Mouse (Mus musculus) c-Kit-positive CD71-positive TER-119-negative erythroid progenitor cells, embryonic 14.5 days (primary cell): ENCODE measurements around the gene Gm9507.
"Not testable (repeated sequence)": the region's sequence is repeated elsewhere in the genome, so short reads cannot be mapped to it uniquely, and the experiment has no call there.

Experiments used
- DNase-seq: peaks from one replicate; pipeline ENCODE4 v3.0.0-alpha.2; 2013; ENCODE audit warnings: low read depth

The Gm9507 gene

DNA sequence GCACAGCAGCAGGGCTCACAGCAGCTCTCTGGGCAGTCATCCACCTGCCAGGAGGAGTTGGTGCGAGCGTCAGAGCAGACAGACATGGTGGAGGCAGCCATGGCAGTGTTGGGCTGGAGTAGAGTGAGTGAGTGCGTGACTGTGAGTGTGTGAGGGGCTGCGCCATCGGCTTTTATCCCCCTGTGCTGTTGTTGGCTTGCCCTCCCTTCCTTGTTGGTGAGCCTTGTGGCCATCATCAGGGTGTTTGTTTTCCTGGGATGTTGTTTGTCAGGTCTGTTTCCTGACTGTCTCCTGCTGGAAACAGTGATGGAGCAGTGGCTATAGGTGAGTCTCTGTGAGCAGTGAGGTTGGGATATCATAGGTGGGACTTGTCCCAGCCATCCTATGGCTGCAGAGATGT is at the start of gene Gm9507:
Gene Gm9507 (minus strand): TSS at position 101 of the 400 bp plus-strand sequence.
- DNase-seq = no peak

DNA sequence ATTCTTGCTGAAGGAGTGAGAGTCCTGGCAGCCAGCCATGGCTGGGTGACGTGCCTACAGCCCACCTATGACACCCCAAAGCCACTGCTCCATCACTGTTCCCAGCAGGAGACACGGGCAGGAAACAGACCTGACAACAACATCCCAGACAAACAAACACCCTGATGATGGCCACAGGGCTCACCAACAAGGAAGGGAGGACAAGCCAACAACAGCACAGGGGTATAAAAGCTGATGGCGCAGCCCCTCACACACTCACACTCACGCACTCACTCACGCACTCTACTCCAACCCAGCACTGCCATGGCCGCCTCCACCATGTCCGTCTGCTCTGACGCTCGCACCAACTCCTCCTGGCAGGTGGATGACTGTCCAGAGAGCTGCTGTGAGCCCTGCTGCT is 40.9 kb upstream of the Gm9507 start, which contains the start of gene Gm10318:
Gene Gm10318 (plus strand): TSS at position 301 of the 400 bp plus-strand sequence.
- DNase-seq = no peak

DNA sequence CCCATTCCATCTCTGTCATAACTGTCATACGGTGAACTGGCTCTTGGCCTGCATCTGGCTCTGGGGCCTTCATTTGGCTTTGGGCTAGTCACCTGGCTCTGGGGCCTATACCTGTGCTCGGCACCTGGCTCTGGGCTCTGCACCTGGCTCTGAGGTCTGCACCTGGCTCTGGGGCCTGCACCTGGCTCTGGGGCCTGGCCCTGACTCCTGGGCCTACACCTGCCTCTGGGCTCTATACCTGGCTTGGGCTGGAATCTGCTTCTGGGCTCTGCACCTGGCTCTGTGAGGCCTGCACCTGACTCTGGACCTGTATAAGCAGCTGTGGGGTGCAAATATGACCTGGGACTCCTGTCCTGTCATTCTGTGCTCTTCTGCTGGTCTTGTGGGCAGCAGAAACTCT is 35.9 kb upstream of the Gm9507 start:
- DNase-seq = no peak

DNA sequence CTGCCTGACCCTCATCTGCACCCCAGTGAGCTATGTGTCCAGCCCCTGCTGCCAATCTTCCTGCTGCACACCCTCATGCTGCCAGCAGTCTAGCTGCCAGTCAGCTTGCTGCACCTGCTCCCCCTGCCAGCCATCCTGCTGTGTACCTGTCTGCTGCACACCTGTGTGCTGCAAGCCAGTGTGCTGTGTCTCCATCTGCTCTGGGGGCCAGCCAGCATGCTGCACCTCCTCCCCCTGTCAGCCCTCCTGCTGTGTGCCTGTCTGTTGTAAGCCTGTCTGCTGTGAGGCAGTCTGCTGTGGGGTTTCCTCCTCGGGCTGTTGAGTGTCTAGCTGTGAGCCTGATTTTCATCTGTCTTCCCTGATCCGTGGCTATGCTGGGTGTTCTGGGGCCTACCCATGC is 35.3 kb upstream of the Gm9507 start:
- DNase-seq = no peak

DNA sequence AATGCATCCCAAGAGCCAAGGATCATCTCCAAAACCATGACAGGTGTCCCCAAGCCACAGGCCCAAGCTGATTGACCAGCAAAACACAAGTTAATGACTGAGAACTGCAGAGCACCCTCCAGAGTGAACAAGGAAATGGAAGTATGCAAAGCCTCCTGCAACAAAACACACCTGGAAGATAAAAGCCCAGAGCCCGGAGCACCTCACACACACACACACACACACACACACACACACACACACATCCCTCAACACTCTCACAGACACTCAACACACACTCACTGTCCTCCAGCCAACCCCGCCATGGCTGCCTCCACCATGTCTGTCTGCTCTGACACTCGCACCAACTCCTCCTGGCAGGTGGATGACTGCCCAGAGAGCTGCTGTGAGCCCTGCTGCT is 34.9 kb upstream of the Gm9507 start, which contains the start of gene Gm36176:
Gene Gm36176 (plus strand): TSS at position 301 of the 400 bp plus-strand sequence.
- DNase-seq = no peak

DNA sequence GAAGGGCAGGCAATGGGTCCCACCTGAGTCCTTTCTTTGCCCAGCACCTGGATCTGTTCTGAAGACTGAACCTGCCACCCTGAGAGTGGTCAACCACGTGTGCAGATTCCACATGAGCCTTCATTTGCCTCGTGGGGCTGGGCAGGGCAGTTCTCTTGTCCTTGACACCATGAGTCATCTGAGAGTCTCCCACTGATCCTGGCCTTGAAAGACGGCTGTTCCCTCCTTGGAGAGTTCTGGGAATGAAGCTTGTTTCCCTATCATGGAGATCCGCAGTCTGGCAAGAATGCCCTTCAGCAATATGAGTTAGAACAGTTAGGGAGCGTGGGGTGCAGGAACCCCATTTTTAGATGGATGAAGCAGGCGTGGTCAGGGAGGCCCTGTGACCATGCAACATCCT is 27.4 kb upstream of the Gm9507 start:
- DNase-seq = no peak

DNA sequence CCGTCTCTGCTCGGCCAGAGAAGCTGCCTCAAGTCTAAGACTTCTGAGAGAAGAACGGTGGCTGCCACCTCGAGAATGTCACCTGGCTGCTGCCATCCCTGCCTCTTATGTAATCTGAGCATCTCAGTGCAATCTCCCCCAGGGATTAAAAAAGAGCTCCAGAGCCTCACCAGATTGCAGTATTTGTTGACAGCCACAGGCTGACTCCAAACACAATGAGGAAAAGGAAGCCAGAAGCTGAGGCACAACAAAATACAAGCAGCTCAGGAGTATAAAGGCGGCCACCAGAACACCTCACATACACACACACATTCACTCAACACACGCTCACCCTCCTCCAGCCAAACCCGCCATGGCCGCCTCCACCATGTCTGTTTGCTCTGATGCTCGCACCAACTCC is 24.0 kb upstream of the Gm9507 start, which contains the start of gene Krtap10-10:
Gene Krtap10-10 (plus strand): TSS at position 301 of the 400 bp plus-strand sequence.
- DNase-seq = no peak

DNA sequence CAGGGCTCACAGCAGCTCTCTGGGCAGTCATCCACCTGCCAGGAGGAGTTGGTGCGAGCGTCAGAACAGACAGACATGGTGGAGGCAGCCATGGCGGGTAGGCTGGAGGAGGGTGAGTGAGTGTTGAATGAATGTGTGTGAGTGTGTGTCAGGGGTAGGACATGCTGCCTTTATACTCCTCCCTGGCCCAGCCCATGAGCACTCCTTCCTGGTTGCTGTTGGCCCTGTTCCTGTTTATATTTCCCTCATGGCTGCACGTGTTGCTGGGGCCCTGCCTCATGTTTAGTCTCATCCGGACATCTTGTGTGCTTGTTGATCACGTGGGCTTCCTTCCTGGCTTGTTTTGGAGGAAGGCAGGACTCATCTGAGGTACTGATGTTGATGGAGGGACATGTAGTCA is 15.3 kb upstream of the Gm9507 start, which contains the start of gene Krtap10-4:
Gene Krtap10-4 (minus strand): TSS at position 145 of the 400 bp plus-strand sequence.
- DNase-seq = no peak

DNA sequence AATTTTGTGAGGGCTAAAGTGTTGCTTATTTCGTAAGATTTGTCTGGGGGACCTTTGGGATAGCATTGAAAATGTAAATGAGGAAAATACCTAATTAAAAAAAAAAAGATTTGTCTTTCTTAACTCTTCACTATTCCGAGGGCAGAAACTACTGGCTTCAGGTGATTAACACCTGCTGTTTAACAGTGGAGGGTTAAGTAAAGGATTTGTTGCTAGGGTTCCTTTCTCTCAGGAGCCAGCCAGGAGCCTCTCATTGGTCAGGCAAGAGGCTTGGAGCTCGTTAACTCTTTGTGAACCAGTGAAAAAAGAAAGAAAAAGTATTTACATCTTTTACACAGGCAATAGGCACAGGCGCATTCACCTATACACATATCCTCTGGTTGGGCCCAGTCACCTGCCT is 7.6 kb upstream of the Gm9507 start:
- DNase-seq = no peak

DNA sequence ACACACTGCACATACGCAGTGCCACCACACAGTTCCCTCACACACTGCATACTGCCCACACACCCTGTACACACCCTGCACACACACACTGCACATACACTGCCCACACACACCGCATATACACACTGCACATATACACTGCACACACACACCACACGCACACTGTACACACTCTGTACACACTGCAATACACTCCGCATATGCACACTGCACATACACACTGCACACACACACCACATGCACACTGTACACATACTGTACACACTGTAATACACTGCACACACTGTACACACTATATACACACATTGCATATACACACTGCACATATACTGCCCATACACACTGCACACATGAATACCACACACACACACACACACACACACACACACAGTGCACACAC is 6.9 kb upstream of the Gm9507 start:
- no peak for DNase-seq

DNA sequence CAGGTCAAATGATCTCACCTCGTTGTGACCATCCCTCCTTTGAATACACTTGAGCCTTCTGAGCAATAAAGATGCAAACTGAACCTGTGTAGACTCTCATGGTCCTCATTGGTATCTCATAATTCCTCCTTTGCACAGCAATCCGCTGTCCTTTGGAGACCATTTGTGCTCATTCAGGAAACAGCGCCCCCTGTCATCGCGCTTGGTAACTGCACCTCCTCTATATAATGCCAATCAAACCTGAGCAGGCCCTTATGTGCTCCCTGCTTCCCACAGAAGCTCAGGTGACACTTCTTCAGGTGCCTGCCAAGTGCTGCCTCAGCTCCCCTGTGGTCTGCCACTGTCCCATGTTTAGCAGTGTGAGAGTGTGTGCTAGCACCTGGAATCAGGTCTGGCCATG is 3.9 kb upstream of the Gm9507 start:
- DNase-seq = peak; percentile 7

DNA sequence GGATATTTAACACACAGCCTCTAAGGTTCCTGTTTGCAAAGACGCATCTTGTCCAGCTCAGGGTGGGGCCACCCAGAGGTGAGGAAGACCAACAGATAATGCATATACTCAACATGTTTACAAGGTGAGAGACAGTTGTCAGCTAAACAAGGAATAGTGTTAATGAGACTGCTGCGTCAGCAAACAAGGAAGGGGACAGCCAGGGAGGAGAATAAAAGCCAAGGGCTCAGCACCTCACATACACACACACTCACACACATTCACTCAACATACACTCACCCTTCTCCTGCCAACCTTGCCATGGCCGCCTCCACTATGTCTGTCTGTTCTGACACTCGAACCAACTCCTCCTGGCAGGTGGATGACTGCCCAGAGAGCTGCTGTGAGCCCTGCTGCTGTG is 2.7 kb upstream of the Gm9507 start, which contains the start of gene Gm2696:
Gene Gm2696 (plus strand): TSS at position 301 of the 400 bp plus-strand sequence.
- no peak for DNase-seq

DNA sequence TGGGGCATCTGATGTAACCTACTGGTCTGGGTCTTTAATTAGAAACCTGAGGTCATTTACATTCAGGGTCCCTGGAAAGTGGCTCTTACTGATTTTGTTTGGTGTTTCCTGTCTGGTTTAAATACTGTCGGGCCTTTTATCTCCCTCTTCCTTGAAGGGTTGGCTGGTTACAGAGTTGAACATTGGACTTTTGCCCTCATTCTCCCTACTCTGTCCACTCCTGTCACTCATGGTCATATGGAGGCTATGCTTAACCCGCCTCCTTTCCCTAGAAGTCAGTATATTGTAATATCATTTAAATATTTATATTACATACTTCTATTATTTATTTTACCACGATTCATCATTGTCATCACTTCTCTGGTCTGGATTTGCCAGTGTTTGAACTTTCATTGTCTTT is 7.5 kb downstream of the Gm9507 start:
- DNase-seq = no peak

DNA sequence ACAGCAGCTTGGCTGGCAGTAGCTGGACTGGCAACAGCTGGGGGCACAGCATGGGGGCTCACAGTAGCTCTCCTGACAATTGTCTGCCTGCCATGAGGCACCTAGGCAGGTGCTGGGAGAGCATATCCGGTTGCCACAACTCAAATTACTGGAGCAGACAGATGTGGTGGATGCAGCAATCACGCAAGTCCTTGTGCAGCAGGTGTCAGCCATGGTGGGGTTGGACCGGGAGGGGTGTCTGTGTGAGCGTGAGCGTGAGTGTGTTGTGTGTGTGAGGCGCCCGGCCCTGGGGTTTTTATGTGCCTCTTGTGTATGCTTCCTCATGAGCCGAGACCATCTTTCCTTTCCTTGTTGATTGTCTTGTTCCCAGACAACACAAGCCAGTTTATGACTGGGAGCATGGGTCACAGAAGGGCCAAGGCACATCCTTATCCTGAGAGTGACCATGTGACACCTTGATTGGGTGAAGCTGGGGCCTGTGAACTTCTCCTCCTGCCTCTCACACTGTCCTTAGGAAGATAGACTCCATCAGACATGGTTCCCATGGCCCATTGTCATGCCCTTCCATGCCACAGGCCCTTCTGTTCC is 12.6 kb downstream of the Gm9507 start, which contains the start of gene Gm19668:
Gene Gm19668 (minus strand): TSS at position 213 of the 588 bp plus-strand sequence.
- DNase-seq = no peak

DNA sequence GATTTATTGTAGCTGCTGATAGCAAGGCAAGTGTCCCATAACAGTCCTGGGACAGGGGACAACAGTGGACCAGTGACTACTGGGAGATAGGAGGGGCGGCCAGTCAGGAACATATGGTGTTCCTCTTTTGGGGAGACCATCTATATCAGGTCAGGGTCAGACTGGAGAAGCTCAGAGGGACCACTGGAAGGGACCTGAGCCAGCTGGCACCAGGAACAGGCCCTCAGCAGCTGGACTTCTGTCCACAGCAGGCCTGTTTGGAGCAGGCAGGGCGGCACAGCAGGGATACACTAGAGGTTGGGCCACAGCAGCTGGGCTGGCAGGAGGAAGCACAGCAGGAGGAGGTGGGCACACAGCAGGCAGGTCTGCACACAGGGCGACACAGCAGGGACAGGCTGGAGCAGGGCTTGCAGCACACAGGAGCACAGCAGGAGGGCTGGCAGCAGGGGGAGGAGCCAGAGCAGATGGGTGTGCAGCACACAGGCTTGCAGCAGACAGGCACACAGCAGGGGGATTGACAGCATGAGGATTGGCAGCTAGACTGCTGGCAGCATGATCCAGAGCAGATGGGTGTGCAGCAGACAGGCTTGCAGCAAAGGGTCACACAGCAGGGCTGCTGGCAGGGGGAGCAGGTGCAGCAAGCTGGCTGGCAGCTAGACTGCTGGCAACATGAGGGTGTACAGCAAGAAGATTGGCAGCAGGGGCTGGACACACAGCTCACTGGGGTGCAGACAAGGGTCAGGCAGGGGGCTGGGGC is 13.3 kb downstream of the Gm9507 start:
- DNase-seq = not testable (repeated sequence)

DNA sequence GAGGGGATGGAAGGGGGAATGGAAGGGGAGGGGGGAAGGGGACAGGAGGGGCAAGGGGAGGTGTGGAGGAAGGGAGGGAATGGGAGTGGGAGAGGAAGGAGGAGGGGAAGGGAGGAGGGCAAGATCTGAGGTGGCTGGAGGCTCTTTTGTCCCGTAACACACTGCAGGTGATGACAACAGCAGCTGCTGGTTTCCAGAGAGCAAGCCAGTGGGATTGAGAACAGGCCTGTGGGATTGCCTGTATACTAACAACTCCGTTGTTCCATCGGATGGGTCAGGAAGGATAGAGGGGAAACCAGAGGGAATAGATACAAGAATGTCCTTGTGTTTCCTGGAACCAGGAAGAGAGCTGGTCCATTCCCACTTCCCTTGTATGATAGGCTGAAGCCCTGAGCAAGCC is 14.0 kb downstream of the Gm9507 start:
- DNase-seq = no peak

DNA sequence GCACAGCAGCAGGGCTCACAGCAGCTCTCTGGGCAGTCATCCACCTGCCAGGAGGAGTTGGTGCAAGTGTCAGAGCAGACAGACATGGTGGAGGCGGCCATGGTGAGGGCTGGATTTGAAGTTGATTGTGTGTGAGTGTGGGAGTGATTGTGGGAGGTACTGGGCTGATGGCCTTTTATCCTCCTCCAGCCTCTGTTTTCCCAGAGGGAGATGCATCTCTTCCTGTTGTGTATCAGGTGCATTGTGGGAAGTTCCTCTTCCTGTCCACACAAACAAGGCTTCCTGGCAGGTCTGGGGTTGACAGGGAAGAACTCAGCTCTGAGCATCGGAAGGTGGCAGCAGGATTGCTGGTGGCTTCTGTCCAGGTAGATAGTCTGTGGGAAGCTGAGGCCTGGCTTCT is 16.7 kb downstream of the Gm9507 start, which contains the start of gene Gm9639:
Gene Gm9639 (minus strand): TSS at position 101 of the 400 bp plus-strand sequence.
- no peak for DNase-seq

DNA sequence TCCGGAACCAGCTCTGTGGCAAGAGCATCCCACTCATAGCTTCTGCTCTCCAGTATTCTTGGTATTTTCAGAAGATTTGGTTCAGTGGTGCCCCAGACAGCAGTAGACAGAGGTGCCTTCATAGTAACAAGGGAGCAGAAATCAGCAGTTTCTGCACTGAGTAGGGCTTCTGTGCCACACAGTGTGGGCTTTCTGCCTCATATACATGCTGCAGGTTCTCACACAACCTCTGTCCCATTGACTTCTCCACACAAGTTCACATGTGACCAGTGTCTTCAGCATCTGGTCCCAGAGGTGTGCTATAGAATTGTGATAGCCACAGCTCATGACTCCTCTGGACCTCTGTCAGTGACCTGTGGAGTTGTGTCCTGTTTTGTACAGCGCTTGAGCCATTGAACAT is 23.0 kb downstream of the Gm9507 start:
- DNase-seq = no peak

DNA sequence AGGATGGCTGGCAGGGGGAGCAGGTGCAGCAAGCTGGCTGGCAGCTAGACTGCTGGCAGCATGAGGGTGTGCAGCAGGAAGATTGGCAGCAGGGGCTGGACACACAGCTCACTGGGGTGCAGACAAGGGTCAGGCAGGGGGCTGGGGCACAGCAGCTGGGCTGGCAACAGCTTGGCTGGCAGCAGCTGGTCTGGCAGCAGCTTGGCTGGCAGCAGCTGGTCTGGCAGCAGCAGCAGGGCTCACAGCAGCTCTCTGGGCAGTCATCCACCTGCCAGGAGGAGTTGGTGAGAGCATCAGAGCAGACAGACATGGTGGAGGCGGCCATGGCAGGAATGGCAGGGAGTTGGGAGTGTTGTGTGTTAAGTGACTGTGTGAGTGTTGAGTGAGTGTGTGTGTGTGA is 23.8 kb downstream of the Gm9507 start, which contains the start of gene Gm7137:
Gene Gm7137 (minus strand): TSS at position 325 of the 400 bp plus-strand sequence.
- not testable (repeated sequence) for DNase-seq

DNA sequence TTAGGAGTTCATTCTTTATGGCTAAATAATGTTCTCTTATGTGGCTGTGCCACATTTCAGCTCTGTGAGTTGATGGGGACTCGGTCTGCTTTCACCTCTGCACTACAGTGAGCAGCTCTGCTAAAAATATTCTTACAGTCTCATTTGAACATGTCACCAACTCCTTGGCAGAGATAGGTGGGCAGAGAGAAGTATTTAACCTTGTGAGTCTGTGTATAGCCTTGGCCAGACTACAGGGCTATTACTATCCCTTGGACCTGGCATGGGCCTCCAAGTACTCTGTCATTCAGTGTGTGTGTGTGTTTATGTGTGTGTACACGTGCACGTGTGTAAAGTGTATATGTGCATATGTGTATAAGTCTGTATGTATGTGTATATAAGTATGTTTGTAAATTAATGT is 28.2 kb downstream of the Gm9507 start:
- not testable (repeated sequence) for DNase-seq

DNA sequence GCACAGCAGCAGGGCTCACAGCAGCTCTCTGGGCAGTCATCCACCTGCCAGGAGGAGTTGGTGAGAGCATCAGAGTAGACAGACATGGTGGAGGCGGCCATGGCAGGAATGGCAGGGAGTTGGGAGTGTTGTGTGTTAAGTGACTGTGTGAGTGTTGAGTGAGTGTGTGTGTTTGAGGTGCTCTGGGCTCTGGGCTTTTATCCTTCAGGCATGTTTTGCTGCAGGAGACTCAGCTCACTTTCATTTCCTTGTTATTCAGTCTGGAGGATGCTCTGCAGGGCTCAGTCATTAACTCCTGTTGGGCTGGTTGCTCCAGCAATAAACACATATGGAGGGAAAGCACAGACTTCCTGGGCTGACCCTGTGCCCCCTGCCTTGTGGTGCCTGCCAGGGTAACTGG is 29.2 kb downstream of the Gm9507 start, which contains the start of gene Gm3250:
Gene Gm3250 (minus strand): TSS at position 101 of the 400 bp plus-strand sequence.
- not testable (repeated sequence) for DNase-seq

DNA sequence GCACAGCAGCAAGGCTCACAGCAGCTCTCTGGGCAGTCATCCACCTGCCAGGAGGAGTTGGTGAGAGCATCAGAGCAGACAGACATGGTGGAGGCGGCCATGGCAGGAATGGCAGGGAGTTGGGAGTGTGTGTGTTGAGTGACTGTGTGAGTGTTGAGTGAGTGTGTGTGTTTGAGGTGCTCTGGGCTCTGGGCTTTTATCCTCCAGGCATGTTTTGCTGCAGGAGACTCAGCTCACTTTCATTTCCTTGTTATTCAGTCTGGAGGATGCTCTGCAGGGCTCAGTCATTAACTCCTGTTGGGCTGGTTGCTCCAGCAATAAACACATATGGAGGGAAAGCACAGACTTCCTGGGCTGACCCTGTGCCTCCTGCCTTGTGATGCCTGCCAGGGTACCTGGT is 34.8 kb downstream of the Gm9507 start, which contains the start of gene Gm7138:
Gene Gm7138 (minus strand): TSS at position 101 of the 400 bp plus-strand sequence.
- DNase-seq = not testable (repeated sequence)

DNA sequence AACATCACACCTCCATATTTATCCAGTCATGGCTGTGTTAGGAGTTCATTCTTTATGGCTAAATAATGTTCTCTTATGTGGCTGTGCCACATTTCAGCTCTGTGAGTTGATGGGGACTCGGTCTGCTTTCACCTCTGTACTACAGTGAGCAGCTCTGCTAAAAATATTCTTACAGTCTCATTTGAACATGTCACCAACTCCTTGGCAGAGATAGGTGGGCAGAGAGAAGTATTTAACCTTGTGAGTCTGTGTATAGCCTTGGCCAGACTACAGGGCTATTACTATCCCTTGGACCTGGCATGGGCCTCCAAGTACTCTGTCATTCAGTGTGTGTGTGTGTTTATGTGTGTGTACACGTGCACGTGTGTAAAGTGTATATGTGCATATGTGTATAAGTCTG is 39.5 kb downstream of the Gm9507 start:
- not testable (repeated sequence) for DNase-seq
